Mouse (Mus musculus) yolk sac, embryonic 10.5 days (tissue): ENCODE data around the gene Aass.
A peak's percentile ranks its signal among the peaks of the same experiment; 100 is the strongest.
"Not testable (repeated sequence)": the region's sequence is repeated elsewhere in the genome, so short reads cannot be mapped to it uniquely, and the experiment has no call there.

ENCODE experiments used
- DNase-seq: peaks from one replicate; pipeline ENCODE4 v3.0.0-alpha.2; 2017; ENCODE audit warnings: low spot score

Aass gene

GRCm38 (mm10) chr6:23132573-23133181 is at the start of gene Aass:
Gene Aass (minus strand): TSS chr6:23132986.
- peak; percentile 85 for DNase-seq

GRCm38 (mm10) chr6:23180096-23180495 is 47.3 kb upstream of the Aass start:
- peak; percentile 15 for DNase-seq

GRCm38 (mm10) chr6:23163824-23164223 is 31.0 kb upstream of the Aass start:
- not testable (repeated sequence) for DNase-seq

- DNase-seq, result not testable (repeated sequence)
Measured at GRCm38 (mm10) chr6:23156357-23156756, 23.6 kb upstream of the Aass start.

- no peak for DNase-seq
Measured at GRCm38 (mm10) chr6:23153112-23153511, 20.3 kb upstream of the Aass start.

DNA sequence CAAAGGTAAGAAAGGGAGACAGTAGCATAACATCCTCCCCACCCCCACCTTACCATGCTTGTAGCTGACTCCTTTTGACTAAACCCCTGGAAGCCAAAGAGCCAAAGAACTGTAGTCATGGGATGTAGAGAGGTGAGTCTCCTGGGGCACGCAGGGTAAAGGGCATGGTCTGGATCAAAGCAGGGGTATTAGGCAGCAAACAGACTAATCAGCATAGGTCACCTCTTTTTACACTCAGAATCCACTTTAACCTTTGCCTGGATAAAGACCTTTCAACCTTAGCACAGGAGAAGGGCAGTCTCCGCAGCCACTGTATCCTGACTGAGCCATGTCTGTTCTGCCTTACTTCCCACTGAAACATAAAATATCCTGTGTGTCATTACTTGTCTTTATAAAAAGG is 14.4 kb upstream of the Aass start:
- peak; percentile 65 for DNase-seq

GRCm38 (mm10) chr6:23143980-23144379 is 11.2 kb upstream of the Aass start:
- DNase-seq, result no peak

- peak; percentile 75 for DNase-seq
Measured at GRCm38 (mm10) chr6:23131015-23131414, 1.8 kb downstream of the Aass start.

- DNase-seq, result no peak
Measured at GRCm38 (mm10) chr6:23129201-23129600, 3.6 kb downstream of the Aass start.

GRCm38 (mm10) chr6:23126706-23127105 is 6.1 kb downstream of the Aass start:
- DNase-seq, result no peak

DNA sequence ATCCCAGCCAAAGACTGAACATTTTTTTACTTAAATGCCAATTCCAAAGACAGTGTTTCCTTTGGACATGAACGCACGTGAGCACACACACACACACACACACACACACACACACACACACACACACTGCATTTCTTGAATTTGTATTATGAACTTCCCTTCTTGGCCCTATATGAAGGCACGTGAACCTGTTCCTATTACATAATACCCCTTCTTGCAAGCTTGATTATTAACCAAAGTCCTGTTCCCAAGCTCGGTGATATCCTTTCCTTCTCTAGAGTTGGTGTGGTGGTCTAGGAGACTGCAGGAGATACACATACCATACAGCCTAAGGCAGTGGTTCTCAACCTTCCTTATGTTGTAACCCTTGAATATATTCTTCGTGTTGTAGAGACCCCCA is 7.0 kb downstream of the Aass start:
- no peak for DNase-seq

- DNase-seq, result no peak
Measured at GRCm38 (mm10) chr6:23124823-23125222, 8.0 kb downstream of the Aass start.

GRCm38 (mm10) chr6:23122934-23123333 is 9.9 kb downstream of the Aass start:
- no peak for DNase-seq

GRCm38 (mm10) chr6:23114781-23115180 is 18.0 kb downstream of the Aass start:
- DNase-seq, result no peak

DNA sequence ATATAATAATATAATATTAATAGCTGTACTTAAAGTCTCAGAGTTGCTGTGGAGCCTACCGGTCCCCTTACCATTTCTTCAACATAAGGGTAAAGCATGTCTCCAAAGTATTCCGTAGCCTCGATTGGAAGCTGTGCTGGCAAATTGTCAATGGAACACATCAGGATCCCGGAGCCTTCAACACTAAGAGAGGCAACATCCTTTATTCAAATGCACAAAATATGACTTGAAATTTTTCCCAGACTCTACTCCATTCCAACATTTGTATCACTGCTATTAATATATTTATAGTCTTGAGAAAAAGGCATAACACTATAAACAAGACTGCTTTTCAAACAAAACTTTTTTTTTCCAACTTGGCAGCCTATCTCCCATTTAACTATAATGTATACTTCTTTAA is 25.7 kb downstream of the Aass start:
- DNase-seq, result no peak

GRCm38 (mm10) chr6:23106373-23106772 is 26.4 kb downstream of the Aass start:
- DNase-seq, result no peak

DNA sequence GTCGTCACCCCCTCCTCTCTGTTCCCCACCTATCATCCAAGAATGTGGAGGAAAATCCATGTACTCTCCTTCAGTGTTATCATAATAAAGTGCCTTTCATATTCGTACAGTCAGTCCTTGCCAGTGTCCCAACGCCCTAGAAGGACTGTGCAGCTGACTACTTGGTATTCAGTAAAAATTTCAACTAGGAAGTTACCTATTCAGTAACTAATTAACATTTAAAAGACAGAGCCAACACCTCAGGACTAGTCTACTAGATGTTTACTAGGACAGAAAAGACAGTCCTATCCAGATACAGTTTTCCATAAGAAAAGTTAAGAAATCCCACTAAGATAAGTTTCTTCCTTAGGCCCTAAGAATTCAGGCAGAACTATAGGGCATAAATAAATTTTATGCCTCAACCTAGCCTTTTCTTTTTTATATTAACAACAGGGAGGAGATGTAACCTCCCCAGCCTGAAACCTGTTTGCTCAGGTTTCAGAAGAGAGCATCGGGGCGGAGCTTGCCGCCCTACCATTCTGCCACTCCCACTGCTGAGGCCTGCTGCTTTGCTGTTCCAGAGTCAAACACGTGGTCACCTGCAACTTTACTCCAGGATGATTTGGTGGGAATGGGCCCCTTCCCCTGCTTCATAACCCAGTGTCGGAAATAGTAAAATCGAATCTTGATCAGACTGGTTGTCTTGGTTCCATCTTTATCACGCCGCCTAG is 42.3 kb downstream of the Aass start:
- not testable (repeated sequence) for DNase-seq

GRCm38 (mm10) chr6:23089292-23089691 is 43.5 kb downstream of the Aass start:
- not testable (repeated sequence) for DNase-seq

- no peak for DNase-seq
Measured at GRCm38 (mm10) chr6:23084587-23085421, 48.0 kb downstream of the Aass start.

GRCm38 (mm10) chr6:23079991-23080680 is 52.6 kb downstream of the Aass start:
- peak; percentile 71 for DNase-seq

GRCm38 (mm10) chr6:23078273-23078672 is 54.5 kb downstream of the Aass start:
- DNase-seq, result no peak

- DNase-seq, result no peak
Measured at GRCm38 (mm10) chr6:23076060-23076459, 56.7 kb downstream of the Aass start.
